Mouse (Mus musculus) kidney, adult 2 months (tissue): ENCODE results near the gene Pxn. TPM values are rescaled to one million over a fixed set of nuclear protein-coding genes. Genes with fewer than 3 reads are reported as not detected.

Experiments
- DNase-seq: peaks from one replicate; pipeline ENCODE4 v3.0.0; 2021
- H3K27ac ChIP-seq: fragments of 200-500 bp; 2 replicates; pipeline ENCODE4 v1.5.1; 2012; ENCODE audit warnings: low read depth, low read length, control low read depth, inconsistent platforms; ENCODE audit not compliant: insufficient read depth
- H3K27me3 ChIP-seq: fragments of 200-500 bp; replicated peaks from 2 replicates; pipeline ENCODE4 v1.6.1; 2012; ENCODE audit warnings: mild to moderate bottlenecking, moderate library complexity, low read length, inconsistent platforms; ENCODE audit not compliant: control insufficient read depth, insufficient read depth
- H3K36me3 ChIP-seq: fragments of 200-500 bp; 2 replicates; pipeline ENCODE4 v1.6.1; 2012; ENCODE audit warnings: mild to moderate bottlenecking, moderate library complexity, low read length, inconsistent platforms; ENCODE audit not compliant: control insufficient read depth, insufficient read depth
- H3K4me1 ChIP-seq: fragments of 200-500 bp; 2 replicates; pipeline ENCODE4 v1.6.1; 2011; ENCODE audit warnings: low read length; ENCODE audit not compliant: control insufficient read depth, insufficient read depth
- H3K4me3 ChIP-seq: fragments of 200-500 bp; 2 replicates; pipeline ENCODE4 v1.5.1; 2011; ENCODE audit warnings: mild to moderate bottlenecking, low read depth, low read length, control low read depth; ENCODE audit not compliant: insufficient read depth
- CTCF ChIP-seq: fragments of 200-500 bp; conservative IDR thresholded peaks from 2 replicates; pipeline ENCODE4 v1.5.1; 2011; ENCODE audit warnings: low read depth, mild to moderate bottlenecking, control low read depth, low read length, moderate library complexity, mixed read lengths; ENCODE audit not compliant: insufficient read depth, insufficient read length
- POLR2A ChIP-seq: fragments of 200-500 bp; IDR thresholded peaks from one replicate; pipeline ENCODE4 v1.6.1; 2011; ENCODE audit warnings: low read depth, low read length, control low read depth
- WGBS: fragments of 180-500 bp; shearing (Covaris S2); methylation state at CpG from one replicate; pipeline ENCODE4 v1.1.7; 2018; 5-methylcytosine and 5-hydroxymethylcytosine counted together
- polyA plus RNA-seq: library from polyadenylated mRNA; depleted of rRNA; stranded (reverse); fragments of >200 nt; gene quantifications from 2 replicates; pipeline ENCODE4 v1.2.3, GENCODE M21; 2012; rRNA removed

Gene Pxn
- polyA plus RNA-seq: 101 and 122 TPM in 2 replicates

DNA sequence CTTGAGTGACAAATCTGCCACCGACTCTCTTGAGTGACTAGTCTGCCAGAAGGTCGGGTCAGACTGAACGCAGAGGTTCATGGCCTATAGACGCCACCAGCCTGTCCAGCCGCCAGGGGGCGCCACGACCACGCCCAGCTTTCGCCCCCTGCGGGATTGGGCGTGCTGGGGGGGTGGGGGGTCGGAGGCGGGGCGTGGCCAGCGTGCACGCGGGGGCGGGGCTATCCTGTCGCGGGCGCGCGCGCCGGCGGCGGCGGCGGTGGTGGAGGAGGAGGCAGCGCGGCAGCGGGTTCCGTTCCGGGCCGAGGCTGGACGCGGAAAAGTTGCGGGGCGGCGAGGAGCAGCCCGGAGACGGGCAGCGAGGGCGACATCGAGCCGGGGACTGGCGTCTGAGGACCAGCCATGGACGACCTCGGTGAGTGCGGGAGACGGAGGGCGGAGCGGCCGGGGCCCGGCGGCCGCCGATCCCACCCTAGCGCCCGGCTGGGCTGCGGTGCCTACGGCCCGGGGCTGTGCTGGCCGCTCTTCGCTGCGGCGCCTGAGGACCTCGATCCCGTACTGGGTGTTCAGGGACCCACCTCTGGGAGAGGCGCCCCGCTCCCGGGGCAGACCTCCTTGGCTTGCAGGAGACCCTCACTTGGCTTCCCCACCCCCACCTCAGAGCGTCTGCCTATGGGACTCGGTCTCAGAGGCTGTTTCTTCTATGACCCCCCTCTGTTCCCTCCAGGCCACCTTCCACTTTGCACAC lies at the start of gene Pxn:
Gene Pxn (plus strand): TSS at position 223 of the 748 bp plus-strand sequence.
- under 1% methylated on average over 74 of the region's 74 CpGs for WGBS
- Histone ChIP-seq H3K4me3 (peak within 1 kb of the TSS; percentile 97), H3K4me1 (peaks cover 16% of the 10 kb centered on the region), H3K27me3 (no peaks in the 10 kb centered on the region), H3K36me3 (no peaks in the 10 kb centered on the region), H3K27ac (peak within 1 kb of the TSS; percentile 88)
- TF ChIP-seq CTCF (peak; percentile 87), POLR2A (peak; percentile 77)
- DNase-seq: peak; percentile 95

GRCm38 (mm10) chr5:115458918-115459317 lies 47.6 kb upstream of the Pxn start:
- no peak overlapping the region for H3K27ac ChIP-seq
- H3K27me3 ChIP-seq: no peaks in the 10 kb centered on the region; the same call in 1 of the 2 replicates
- H3K36me3 ChIP-seq: no peaks in the 10 kb centered on the region
- peak; percentile 44 for DNase-seq
- H3K4me3 ChIP-seq: no peak overlapping the region
- no peaks in the 10 kb centered on the region; the same call in 1 of the 2 replicates for H3K4me1 ChIP-seq
- no peak for TF ChIP-seq POLR2A
- no peak for TF ChIP-seq CTCF
- WGBS: 58% methylated on average over 13 of the region's 13 CpGs

DNA sequence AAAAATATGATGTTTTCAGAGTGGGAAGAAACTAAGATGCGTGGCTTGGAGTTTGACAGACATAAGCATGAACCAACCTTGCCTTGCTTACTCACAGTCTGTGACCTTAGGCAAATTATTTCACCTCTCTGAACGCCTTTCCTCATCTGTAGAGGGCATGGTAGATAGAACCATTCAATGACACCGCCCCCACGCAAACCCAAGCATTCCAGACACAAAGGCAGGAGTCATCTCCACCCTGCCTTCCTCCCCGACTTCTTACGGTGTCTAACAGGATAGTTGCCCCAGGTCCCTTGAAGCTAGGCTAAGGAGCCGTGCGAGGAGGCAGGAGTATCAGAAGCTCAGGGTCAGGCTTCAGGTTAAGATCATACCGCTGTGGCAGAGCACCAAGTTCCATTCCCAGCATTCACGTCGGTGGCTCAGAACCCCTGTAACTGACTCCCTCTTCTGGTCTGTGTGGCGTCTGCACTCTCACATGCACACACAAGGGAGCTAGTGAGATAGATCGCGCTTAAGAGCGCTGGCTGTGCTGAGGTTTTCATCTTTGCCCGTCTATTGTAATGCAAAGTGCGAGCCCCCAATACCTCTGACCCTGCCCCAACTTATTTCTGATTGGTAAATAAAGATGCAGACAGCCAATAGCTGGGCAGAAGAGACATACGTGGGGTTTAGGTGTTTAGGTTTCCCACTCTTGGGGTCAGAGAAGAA lies 41.9 kb upstream of the Pxn start:
- no peaks in the 10 kb centered on the region for H3K4me1 ChIP-seq
- H3K27ac ChIP-seq: no peak overlapping the region
- H3K36me3 ChIP-seq: no peaks in the 10 kb centered on the region
- TF ChIP-seq CTCF (no peak), POLR2A (no peak)
- 75% methylated on average over 18 of the region's 18 CpGs for WGBS
- no peak for DNase-seq
- H3K4me3 ChIP-seq: no peak overlapping the region
- no peaks in the 10 kb centered on the region for H3K27me3 ChIP-seq

DNA sequence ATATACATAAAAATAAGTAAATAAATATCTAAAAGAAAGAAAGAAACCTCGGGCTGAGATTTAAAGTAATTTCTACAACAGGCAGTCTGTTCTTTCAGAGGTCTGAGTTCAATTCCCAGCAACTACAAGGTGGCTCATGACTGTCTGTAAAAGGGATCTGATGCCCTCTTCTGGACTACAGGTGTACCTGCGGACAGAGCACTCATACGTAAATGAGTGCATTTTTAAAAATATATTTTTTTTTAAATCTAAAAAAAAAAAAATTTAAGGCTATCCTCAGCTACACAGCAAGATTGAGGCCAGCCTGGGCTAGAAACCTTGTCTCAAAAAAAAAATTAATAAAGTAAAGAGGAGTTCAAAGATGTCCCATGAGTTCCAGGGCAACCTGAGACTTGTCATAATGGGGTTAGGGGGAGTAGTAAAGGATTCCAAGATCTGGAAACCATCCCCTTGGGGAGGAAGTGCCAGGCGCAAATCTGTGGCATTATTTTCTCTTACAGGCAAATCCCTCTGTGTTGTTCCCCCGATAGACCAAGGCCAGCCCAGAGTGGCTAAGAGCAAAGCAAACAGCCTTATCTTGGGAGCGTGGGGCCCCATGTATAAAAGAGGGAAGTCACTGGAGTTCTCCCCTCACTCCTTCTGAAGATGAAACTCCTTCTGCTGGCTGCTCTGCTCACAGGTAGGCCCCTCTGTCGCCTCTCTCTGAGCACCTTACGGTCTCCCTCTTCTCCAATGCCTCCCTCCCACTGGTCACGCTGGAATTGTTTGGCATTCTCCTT lies 40.6 kb upstream of the Pxn start, which contains the start of gene Pla2g1b:
Gene Pla2g1b (plus strand): TSS at position 621 of the 779 bp plus-strand sequence.
- H3K27ac ChIP-seq: no peak within 1 kb of the TSS
- H3K27me3 ChIP-seq: no peaks in the 10 kb centered on the region
- TF ChIP-seq CTCF: 0 out of 2 replicates have a peak, but pooled peaks have one; percentile 15
- no peak for TF ChIP-seq POLR2A
- H3K4me3 ChIP-seq: no peak within 1 kb of the TSS
- DNase-seq: no peak
- H3K36me3 ChIP-seq: no peaks in the 10 kb centered on the region
- WGBS: 61% methylated on average over 9 of the region's 9 CpGs
- H3K4me1 ChIP-seq: no peaks in the 10 kb centered on the region

DNA sequence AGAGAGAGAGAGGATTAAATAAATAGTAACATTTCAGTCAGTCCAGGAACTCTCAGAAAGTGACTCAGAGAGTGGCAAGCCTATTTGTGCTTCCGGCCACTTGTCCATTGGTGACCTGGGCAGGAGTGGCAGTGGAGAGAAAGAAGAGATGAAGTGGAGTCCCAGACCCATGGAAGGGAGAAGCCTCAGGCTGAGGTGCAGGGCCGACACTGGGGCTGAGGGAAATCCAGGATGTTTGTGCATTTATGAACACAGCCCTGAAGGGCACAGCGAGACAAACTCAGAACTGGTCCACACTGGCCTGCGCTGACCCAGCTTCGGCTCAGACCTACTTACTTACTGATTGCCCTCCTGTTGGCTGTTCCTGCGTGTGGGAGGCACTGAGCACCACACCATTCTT lies 36.7 kb upstream of the Pxn start:
- Histone ChIP-seq H3K4me3 (no peak overlapping the region), H3K4me1 (no peaks in the 10 kb centered on the region), H3K27ac (no peak overlapping the region), H3K36me3 (no peaks in the 10 kb centered on the region), H3K27me3 (no peaks in the 10 kb centered on the region)
- peak; percentile 55 for DNase-seq
- 49% methylated on average over 6 of the region's 6 CpGs for WGBS
- no peak for TF ChIP-seq POLR2A
- TF ChIP-seq CTCF: no peak

DNA sequence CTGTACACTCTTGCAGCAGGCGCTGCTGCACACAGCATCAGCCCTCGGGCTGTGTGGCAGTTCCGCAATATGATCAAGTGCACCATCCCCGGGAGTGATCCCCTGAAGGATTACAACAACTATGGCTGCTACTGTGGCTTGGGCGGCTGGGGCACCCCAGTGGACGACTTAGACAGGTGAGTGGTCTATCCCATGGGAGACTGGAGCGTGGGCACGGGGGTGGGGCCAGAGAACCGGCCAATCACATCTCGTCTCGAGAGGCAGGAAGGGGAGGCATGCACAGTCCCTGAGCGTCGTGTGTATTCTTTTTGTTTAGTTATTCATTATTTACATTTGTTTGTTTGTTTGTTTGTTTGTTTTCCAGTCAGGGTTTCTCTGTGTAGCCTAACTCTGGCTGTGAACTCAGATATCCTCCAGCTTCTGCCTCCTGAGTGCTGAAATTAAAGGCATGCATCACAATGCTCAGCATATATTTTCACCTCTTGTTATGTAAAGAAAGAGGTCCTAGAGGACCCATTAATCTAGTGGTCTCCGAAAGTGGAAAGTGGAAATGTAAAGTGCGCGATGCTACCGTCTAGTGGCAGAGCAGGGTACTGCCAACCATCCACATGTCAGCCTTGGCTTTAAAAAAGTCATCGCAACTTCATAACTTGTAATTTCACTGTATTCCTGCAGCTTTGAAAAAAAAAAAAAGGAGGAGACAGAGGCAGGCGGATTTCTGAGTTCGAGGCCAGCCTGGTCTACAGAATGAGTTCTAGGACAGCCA lies 35.5 kb upstream of the Pxn start:
- peak; percentile 81 for TF ChIP-seq CTCF
- no peak for TF ChIP-seq POLR2A
- Histone ChIP-seq H3K27me3 (no peaks in the 10 kb centered on the region), H3K4me1 (0 out of 2 replicates have a peak, but pooled peaks cover under 1% of the 10 kb centered on the region), H3K4me3 (no peak overlapping the region), H3K36me3 (no peaks in the 10 kb centered on the region), H3K27ac (no peak overlapping the region)
- WGBS: 30% methylated on average over 20 of the region's 20 CpGs
- peak; percentile 54 for DNase-seq
